Mouse (Mus musculus) adrenal gland, postnatal 14 days (tissue): ENCODE data around the gene Dut. TPM values are rescaled to one million over a fixed set of nuclear protein-coding genes. Genes with fewer than 3 reads are reported as not detected.

Experiments
- DNase-seq: peaks from one replicate; pipeline ENCODE4 v3.0.0; 2021; ENCODE audit warnings: mixed read lengths
- long read RNA-seq, 2 experiments: library from polyadenylated mRNA; stranded (forward); transcript quantifications; one replicate each; pipeline ENCODE4 v2.0.0; 2021
- total RNA-seq: library from RNA; stranded (reverse); gene quantifications from 2 replicates; pipeline ENCODE4 v1.2.3, GENCODE M21; 2021

The Dut gene
- 36.1 and 39.4 TPM in 2 replicates for total RNA-seq
- long read RNA-seq, experiment 1, transcript Dut-202 (7 exons, 1,020 nt) = minor isoform, 16 of 54 reads
- long read RNA-seq, experiment 1, transcript Dut-201 (6 exons, 1,950 nt) = major isoform, 21 of 54 reads
- long read RNA-seq, experiment 1, partial matches to known transcripts = 1 of 54 reads
- long read RNA-seq, experiment 1, other reads (novel, unspliced or antisense) = 16 of 54 reads
- long read RNA-seq, experiment 2, transcript Dut-201 (6 exons, 1,950 nt) = major isoform, 18 of 35 reads
- long read RNA-seq, experiment 2, transcript Dut-202 (7 exons, 1,020 nt) = minor isoform, 6 of 35 reads
- long read RNA-seq, experiment 2, partial matches to known transcripts = 1 of 35 reads
- long read RNA-seq, experiment 2, other reads (novel, unspliced or antisense) = 10 of 35 reads

DNA sequence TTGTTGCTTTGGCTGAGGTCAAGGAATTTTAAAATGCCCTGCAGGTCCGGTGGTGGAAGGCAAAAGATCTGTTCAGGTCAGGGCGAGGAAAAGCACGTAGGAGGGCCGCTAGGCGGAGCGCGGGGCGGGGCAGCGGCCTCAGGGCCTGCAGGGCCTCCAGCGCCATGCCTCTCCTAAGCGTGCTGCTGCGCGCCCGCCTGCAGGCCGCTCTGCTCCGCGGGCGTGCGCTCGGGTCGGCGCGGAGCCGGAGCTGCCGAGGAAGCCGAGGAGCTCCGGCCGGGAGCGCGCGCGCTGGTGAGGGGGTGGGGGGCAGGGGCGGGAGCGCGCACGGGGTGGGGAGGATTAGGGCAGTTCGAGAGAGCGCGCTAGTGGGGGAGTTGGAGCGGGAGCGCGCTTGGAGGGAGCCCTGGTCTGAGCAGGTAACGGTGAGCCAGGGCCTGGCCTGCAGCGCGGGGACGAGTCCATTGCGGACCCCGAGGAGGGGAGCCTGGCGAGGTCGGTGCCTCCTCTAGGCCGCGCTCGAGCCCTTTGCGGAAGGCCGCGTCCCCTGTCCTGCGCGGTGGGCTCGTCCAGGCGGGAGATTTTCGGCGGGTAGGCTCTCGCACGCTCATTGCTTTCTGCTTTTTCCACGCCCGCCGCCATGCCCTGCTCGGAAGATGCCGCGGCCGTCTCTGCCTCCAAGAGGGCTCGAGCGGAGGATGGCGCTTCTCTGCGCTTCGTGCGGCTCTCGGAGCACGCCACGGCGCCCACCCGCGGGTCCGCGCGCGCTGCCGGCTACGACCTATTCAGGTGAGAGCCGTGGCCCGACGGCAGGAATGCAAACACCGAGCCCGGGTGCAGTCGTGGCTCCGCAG is at the start of gene Dut:
Gene Dut (plus strand): TSS at position 83 of the 854 bp plus-strand sequence.
- DNase-seq = peak; percentile 96

DNA sequence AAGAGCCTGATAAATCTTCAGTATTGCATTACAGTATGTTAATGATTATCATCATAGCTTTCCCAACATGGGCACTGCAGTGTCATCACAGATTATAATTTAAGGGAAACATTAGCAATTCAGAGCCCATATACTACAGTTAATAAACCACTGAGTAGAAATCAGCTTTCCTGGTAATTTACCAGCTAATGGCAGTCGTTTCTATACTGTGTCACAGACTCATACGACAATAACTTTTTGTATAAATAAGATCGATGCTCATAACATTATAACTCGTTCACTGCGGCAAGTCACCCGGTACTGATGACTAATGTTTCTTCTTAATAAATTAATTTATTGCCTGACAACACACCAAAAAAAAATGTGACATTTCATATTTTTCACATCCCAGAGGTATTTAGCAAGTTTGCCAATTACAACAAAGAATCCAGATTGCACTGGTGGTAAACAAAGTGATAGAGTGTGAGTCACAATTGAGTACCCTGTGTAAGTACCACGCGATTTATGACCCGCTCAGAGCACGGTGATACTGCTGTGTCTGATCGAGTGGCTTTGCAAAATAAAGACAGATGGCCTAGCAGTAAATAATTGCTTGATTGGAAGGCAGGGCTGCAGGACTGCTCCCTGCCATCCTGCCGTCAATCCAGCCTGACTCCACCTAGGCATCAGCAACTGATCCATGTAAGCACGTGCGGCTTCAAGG is 37.9 kb upstream of the Dut start:
- DNase-seq = no peak

DNA sequence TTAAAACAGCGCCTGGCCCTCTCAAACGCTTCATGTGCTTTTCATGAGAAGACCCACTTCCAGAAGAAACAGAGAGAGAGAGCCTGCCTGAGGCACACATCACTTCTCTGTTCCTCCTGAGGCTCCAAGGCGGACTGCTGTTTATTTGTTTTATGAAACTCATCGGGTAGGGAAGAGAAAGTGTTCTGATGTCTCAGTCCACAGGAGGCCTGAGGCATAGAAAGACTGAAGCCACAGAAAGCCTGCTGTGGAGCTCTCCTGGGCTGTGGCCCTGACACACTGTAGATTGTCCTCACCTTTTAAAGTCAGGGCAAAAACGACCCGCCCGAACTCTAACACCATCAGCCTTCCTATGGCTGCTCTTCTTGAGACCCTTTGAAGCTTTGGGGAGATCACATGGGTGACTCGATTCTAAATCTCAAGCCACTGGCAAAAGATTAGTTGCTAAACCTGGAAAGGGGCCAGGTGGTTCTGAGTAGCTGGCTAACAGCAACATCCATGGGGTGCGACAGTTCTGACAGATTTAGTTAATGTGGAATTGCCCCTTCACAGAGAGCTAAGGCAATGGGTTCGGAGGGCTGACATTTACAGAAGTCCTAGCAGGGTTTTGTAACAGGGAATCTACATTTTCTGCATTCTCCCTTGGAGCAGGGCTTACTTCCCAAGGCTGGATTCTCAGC is 35.0 kb upstream of the Dut start:
- peak; percentile 26 for DNase-seq

DNA sequence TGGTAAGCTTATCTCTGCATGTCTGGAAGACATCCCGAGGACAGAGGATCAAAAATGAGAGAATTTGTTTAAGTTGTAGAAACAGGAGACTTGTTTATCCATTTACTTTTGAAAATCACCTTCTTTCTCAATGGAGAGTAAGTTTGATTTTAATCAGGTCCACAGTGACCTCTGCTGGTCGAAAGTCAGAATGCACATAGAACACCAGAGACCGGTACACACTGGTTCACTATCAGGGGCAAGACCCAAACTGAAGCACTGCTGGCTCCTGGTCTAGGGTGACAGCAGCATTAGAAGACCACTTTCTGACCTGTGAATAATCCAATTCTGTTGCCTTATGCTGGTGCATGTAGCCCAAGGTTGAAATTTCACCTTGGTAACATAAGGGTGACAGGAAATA is 32.4 kb upstream of the Dut start:
- peak; percentile 75 for DNase-seq

DNA sequence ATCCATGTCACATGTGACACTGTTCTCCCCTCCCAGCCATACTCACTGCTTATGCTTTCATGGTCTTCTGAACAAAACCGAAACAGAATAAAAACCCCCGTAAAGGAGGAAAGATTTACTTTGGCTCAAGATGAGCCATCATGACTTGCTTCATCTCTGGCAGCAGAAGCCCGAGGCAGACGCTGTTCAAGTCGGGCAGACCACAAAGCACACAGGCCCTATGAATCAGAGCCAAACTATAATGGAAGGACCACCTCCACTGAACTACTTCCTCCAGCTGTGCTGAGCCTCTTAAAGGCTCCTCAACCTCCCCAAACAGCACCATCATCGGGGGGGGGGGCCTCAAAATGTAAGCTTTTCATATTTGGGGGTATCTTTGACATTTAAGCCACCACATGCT is 29.7 kb upstream of the Dut start:
- DNase-seq = no peak

DNA sequence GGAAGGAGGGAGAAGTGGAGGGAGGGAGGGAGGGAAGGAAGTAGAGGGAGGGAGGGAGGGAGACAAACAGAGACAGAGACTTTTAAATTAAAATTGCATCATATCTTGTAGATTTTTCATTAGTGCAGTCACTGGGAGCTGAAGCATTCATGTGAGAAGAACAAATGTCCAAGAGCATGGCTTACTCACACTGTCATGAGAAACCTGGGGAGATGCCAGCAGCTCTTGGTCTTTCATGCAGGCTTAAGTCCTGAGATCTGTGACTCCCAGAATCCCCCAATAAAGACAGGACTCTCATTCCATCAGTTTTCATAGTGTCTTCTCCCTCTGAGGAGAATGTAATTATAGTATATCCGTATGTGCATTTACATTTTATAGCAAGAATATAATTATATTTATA is 28.4 kb upstream of the Dut start:
- no peak for DNase-seq

DNA sequence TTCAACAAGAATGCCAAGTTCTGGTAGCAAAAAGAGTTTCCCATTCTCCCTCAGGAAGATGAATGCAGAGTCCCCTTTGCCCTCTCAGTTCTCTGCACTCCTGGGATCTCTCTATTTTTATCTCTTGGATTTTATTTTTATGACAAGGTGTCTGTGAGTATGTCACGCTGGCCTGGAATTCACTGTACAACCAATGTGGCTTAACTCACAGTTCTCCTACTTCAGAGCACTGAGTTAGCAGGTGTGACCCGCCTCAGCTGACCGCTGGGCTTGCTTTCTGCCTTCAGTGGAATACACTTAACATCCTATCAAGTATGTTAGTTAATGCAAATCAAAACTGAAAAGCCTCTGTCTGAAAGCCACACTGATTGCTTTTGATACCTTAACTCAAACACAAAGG is 27.7 kb upstream of the Dut start:
- no peak for DNase-seq

DNA sequence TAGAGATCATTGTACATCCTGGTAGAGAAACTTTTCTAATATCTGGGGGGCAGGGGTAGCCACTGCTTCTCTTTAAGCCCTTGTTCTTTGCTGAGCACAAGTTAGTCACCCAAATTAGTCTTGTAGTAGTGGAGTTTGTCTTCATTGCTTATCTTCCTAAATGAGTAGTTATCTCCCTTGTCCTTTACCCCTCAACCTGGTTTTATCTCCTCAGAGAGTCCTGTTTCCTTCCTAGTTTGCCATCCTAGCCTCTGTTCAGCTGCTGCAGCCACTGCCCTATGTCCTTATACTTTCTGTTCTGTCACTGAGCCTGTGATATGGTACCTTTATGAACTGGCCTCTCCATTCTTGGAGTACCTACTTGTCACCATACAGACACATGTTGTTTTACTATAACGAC is 25.3 kb upstream of the Dut start:
- DNase-seq = no peak

DNA sequence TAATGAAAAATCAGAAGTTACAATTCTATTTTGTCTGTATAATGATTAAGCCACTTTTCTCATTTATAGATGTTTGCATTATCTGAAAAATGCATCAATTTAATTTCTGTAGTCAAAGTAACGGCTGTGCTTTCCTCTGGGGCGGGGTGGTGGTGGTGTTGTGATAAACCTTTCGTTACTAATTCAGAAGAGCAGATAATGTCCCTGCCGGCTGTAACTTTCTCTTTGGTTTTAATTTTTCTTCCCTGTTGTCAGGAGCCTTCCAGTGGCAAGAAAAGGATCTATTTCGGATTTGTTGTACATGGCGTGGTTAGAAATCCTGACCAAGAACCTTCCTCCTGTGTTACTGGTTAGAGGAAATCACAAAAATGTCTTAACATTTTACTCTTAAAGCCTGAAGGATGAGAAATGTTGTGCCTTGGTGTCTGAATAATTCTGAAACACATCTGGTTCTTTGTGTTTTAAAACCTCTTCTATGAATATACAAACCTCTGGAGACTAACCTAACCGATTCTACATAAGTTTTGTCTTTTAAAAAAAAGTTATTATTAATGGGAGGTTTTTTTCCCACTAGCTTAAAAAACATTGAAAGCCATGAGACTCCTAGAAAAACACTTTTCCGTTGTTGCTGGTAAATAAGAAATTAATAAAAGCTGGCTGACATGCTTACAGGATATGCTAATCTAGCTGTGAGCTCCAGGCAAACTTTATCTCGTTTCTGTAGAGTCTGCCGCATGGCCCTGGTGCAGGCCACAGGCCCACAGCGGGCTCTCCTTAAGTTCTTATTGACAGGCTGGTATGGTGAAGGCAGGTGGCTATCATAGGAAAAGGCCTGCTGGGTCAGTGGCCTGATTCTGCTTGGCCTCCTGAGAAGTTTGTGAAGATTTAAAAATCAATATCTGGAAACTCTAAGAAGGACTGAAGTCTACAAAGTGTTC is 18.2 kb upstream of the Dut start:
- no peak for DNase-seq

DNA sequence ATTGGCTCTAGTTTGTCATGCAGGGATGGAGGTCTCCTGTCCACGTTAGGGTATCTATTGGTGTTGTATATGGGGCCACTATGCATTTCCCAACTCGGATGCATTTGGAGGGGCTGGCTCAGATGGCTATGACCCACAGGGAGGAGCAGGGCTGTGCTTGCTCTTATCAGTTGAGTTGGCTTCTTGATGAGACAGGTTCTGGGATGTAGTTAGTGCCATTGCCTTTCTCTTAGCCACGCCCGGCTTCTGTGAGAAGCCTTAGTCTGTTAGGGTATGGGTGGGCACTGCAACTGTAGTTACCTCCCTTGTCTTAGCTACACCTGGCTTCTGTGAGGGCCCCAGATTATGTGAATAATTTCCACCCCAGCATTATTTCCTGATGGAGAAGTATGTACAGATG is 14.8 kb upstream of the Dut start:
- DNase-seq = no peak

DNA sequence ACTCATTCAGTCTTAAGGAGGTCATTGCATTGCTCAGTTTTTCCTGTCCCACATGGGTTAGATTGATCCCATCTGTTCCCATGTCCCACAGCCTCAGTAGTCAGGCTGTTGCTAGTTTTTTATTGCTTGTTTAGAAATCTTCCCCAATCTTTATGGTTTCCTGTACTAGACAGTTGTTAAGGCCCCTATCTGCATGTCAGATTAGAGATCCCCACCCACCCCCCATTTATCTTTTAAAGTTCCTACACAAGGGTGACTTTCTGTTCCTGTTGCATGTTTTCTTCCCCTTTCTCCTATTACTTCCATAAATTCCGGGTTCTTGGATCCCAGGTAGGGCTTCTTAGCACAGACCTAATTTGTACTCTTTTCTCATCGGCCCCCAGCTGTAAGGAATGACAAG is 13.5 kb upstream of the Dut start:
- DNase-seq = no peak

DNA sequence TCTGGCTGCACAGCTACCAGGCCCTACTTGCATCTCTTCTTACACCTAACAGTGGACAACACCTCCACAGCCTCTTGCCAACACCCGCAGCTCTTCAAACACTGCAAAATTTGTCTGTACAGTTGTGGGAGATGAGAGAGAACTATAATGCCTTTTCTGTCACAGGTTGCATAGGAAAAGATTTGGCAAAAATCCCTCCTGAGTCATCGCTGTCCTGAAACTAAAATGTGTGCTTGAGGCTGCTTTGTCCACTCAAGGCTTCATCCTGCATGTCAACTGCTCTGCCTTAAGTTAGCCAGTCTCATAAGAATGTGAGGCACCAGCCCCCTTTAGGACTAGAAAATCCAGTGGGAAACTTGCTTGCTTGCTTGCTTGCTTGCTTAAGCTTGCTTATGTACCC is 12.9 kb upstream of the Dut start:
- no peak for DNase-seq

DNA sequence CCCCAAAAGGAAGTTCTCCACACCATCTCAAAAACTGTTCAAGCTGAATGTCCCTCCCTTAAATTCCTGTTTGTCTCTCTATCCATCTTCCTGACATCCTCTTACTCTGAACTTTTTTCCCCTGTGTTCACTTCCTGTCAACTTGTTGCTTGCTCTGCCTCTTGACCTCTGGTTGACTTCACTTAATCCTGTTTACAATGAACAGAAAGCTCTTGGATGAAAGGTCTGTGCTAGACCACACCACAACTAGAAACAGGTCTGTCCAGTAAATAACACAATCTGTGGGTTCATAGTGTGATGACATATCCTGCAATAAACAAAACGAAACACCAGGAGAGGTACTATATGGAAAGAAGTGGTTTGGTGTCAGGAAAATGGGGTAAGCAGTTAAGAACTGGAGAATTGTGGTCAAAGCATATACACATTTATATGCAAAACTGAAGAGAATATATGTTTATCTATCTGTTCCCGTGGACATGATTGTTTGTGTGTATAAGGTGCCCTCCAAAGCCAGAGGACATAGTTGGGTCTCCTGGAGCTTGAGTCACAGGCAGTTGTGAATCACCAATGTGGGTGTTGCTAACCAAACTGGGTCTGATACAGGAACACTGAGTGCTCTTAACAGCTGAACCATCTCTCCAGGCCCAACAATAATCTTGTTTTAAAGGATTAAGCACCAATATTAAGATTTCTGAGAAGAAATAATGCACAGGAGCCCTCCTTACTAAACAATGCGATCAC is 1.3 kb upstream of the Dut start:
- no peak for DNase-seq

DNA sequence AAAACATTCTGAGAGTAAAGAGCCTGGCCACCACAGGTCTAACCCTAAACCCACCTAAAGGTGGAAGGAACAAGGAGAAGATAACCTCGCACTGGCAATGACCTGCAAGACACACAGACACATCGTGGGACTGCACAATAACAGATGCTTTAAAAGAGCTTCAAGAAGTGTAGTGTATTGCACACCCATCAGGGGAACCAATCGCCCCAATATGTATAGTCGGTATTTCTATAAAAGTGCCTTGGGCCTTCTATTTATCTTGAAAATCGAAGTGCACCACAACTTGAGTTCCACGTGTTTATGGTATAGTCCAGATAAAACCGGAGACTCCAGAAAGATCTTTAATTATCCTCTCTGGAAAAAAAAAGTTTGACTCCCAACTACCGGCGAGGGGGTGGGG is 321 bp upstream of the Dut start:
- DNase-seq = no peak

DNA sequence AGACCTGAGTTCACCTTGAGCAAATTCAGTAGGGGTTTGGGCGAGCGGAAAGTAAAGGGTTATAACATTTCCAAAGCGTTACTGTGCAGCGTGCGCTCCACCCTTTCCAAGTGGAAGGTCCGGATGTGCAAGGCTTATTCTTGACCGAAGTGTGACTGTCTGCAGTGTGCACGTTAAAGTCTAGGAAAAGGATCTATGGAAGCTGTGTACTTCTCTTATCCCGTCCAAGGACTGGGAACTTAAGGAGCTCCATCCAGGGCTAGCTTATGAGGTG is 909 bp downstream of the Dut start:
- DNase-seq = no peak

DNA sequence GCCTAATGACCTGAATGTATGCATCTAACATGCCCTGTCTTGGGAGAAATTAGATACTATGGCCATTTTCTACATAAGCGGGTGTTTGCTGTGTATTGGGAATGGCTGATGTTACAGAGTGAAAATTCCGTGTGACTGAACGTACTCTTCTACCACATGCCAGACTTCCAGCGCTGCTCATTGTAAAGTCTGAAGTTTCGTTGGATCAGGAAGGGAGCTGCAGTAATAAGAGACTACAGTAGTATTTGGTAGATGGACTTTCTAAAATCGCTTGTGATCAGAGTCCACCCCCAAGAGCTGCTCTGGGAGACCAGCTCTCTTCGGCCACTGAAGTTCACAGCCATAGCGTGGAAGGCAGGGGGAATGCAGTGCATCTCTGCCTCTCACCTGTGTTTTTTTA is 1.3 kb downstream of the Dut start:
- DNase-seq = no peak

DNA sequence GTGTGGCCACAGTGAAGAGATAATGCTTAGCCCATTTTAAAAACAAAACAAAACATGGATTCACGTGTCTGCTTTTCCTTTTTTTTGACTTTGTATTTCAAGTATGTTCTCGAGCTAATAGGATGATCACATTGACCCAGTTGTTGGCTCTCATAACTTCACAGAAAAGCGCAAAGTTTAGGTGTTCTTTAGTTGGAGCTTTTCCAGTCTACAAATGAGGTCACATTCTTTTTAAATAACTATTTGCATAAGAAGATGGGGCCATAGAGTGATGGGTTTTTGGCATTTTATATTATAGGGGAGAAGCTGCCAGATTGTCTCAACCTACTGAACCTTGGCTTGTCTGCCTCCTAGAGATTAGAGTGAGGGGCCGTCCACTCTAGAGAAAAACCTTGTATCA is 2.3 kb downstream of the Dut start:
- no peak for DNase-seq

DNA sequence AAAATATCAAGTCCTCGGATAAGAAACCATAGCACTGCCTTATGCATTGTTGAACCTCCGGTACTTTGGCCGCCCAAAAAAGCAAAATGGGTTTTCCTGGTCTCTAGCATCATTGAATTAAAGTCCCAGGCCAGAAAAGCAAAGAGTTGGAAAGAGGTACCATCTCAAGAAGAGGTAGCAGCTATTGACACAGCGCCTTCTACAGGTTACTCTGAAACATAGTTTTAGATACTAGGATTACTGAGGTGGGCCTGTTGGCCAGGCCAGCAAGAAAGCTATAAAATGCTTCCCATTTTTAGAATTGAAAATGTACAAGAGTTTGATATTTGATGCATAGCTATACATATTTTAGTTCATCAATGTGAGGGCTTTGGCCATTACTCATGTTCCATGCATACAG is 2.9 kb downstream of the Dut start:
- DNase-seq = no peak

DNA sequence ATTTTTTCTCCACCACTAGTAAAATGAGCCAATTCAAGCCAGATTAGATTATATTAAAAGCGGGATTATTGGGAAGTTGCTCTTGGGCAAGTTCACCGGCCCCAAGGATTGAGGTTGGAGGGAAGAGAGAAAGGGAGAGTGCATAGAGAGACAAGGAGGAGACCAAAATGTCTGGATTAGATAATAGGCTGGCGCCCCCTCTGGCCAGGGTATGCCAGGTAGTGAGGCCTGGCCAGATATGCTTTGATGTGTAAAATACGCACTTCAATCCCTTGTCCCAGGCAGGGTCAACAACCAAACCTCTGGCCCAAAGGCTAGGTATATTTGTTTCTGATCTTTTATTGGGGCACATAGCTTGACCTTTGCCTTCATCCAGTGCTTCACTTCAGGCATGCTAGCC is 4.8 kb downstream of the Dut start:
- DNase-seq = peak; percentile 24

DNA sequence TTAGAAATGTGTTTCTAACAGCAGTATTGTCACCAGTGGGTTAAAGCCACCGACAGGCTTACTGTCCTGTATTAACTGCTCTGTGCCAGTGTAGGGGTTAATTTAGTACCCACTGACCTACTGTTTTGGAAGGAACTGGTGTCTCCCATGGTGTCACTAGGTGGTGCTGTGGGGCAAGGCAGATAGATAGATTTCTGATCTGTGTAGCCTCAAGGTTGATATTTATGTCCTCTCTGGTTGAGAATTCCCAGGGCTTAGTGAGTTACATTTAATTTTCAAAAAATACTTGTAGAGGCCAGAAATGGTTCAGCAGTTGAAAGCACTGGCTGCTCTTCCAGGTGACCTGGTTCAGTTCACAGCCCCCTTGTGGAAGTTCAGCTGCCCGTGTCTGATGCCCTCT is 5.3 kb downstream of the Dut start:
- DNase-seq = peak; percentile 68

DNA sequence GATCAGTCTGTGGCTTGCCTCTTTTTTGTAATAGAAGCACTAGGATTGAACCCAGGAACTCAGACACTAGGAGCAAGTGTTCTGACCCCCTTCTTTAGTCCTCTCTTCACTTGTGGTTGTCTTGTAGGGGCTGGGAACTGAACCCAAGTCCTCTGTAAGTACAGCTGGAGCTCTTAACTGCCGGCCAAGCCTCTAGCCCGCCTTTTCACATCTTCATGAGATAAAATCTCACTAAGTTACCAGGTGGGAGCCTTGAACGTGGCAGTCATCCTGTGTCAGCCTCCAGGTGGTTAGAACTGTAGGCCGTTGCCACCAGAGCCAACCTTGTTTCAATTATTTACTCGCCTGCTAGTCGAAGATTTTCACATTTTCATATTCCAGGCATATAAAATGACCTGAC is 6.7 kb downstream of the Dut start:
- DNase-seq = no peak
